Mouse (Mus musculus) testis, adult 2 months (tissue): ENCODE results near the gene Psmd1. TPM values are rescaled to one million over a fixed set of nuclear protein-coding genes. Genes with fewer than 3 reads are reported as not detected.
A peak's percentile ranks its signal among the peaks of the same experiment; 100 is the strongest.
"Not testable (repeated sequence)": the region's sequence is repeated elsewhere in the genome, so short reads cannot be mapped to it uniquely, and the experiment has no call there.

Source experiments
- H3K27ac ChIP-seq: fragments of 200-500 bp; 2 replicates; pipeline ENCODE4 v1.5.1; 2012; ENCODE audit warnings: low read depth, low read length; ENCODE audit not compliant: control insufficient read depth, insufficient read depth
- H3K27me3 ChIP-seq: fragments of 200-500 bp; 2 replicates; pipeline ENCODE4 v1.6.1; 2012; ENCODE audit warnings: mild to moderate bottlenecking, low read length, moderate library complexity; ENCODE audit not compliant: control insufficient read depth, insufficient read depth
- H3K36me3 ChIP-seq: fragments of 200-500 bp; 2 replicates; pipeline ENCODE4 v1.6.1; 2012; ENCODE audit warnings: mild to moderate bottlenecking, low read length; ENCODE audit not compliant: control insufficient read depth, insufficient read depth
- H3K4me1 ChIP-seq: fragments of 200-500 bp; 2 replicates; pipeline ENCODE4 v1.6.1; 2012; ENCODE audit warnings: low read length; ENCODE audit not compliant: control insufficient read depth, insufficient read depth
- H3K4me3 ChIP-seq: fragments of 200-500 bp; 2 replicates; pipeline ENCODE4 v1.5.1; 2012; ENCODE audit warnings: low read depth, mild to moderate bottlenecking, low read length, moderate library complexity, mixed read lengths; ENCODE audit not compliant: control insufficient read depth
- CTCF ChIP-seq: fragments of 200-500 bp; IDR thresholded peaks from 2 replicates; pipeline ENCODE4 v1.5.1; 2012; ENCODE audit warnings: low read depth, mild to moderate bottlenecking, inconsistent platforms, low read length, moderate library complexity; ENCODE audit not compliant: control insufficient read depth, insufficient read depth, insufficient replicate concordance
- POLR2A ChIP-seq: fragments of 200-500 bp; IDR thresholded peaks from 2 replicates; pipeline ENCODE4 v1.6.1; 2012; ENCODE audit warnings: low read depth, mild to moderate bottlenecking, inconsistent platforms, low read length, moderate library complexity; ENCODE audit not compliant: control insufficient read depth
- polyA plus RNA-seq: library from polyadenylated mRNA; depleted of rRNA; stranded (reverse); fragments of >200 nt; gene quantifications from 2 replicates; pipeline ENCODE4 v1.2.3, GENCODE M21; 2012; rRNA removed

Psmd1 gene
- polyA plus RNA-seq, result 34.6 and 44.0 TPM in 2 replicates

GRCm38 (mm10) chr1:86064271-86064991, at the start of gene Psmd1:
Psmd1 (plus strand) TSS chr1:86064387.
- no peaks in the 10 kb centered on the region for H3K27me3 ChIP-seq
- no peaks in the 10 kb centered on the region for H3K36me3 ChIP-seq
- TF ChIP-seq POLR2A (peak; percentile 75), CTCF (peak; percentile 71; the same call in 1 of the 2 replicates)
- peak within 1 kb of the TSS; percentile 92 for H3K4me3 ChIP-seq
- peaks cover 7% of the 10 kb centered on the region for H3K4me1 ChIP-seq
- peak within 1 kb of the TSS; percentile 79 for H3K27ac ChIP-seq

GRCm38 (mm10) chr1:86015758-86016157, 48.4 kb upstream of the Psmd1 start:
- not testable (repeated sequence) for H3K4me3 ChIP-seq, H3K27me3 ChIP-seq, H3K4me1 ChIP-seq, H3K36me3 ChIP-seq, H3K27ac ChIP-seq

DNA sequence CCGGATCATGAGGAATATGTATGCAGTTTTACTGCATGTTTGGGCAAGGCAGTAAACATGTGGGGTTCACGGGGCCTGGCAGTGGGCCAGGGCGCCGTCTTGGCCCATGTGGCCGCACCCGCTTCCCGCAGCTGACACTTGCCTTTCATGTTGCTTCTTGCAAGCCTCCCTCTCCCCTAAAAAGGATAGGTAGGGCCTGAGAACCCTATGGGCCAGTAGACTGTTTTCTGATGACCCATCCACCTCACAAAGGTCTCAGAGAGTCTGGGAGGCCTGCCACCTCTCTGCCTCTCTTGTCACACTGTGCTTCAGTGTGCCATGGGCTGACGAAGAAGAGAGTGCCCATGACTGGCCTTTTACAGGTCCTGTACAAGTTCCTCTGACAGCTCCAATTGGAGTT, 47.7 kb upstream of the Psmd1 start, which contains the start of gene Spata3:
Spata3 (plus strand) TSS at position 301 of the 400 bp plus-strand sequence.
- H3K4me3 ChIP-seq, result peak within 1 kb of the TSS; percentile 71
- no peak for TF ChIP-seq CTCF
- 0 out of 2 replicates have a peak, but pooled peaks have one; percentile 25 for TF ChIP-seq POLR2A
- H3K27me3 ChIP-seq, result no peaks in the 10 kb centered on the region; the same call in 1 of the 2 replicates
- H3K27ac ChIP-seq, result no peak within 1 kb of the TSS
- H3K4me1 ChIP-seq, result peaks cover under 1% of the 10 kb centered on the region; the same call in 1 of the 2 replicates
- H3K36me3 ChIP-seq, result no peaks in the 10 kb centered on the region

DNA sequence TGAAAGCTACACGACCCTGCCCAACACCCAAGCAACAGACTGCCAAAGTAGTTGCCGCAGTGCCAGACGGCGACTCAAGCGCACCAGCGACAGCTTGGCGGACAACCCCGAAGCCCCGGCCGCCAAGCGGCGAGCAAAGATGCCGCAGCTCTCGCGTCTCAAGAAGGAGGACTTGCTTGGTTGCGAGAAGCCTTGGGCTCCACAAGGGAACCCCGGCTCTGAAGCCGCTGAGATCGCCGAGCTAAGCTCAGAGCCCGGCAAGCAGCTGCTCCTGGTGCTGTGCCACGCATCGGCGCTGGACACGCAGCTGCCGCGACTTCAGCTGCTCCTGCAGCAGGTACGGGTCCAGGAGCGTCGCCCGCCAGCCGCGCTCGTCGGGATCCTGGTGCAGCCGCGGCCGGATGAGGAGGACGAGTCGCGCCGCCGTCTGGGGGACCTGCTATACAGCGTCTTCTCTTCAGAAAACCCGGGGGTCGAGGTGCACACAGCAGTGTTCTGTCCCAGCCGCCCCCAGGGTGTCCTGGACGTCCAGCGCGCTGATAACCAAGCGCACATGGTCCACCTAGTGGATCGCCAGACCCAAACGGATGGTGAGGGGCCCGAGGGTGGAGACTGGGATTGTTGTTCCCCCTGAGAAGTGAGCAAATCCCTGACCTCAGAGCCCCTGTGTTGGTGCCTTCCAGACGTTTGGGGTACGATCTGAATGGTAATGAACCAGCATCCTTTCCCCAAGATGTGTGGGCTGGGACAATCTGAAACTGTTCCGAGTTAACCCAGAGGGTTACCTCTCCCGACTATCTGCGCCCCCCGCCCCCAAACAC, 45.7 kb upstream of the Psmd1 start:
- H3K4me3 ChIP-seq, result peak overlapping the region; percentile 83
- no peak overlapping the region for H3K27ac ChIP-seq
- H3K36me3 ChIP-seq, result no peaks in the 10 kb centered on the region
- TF ChIP-seq POLR2A, result peak; percentile 35; the same call in 1 of the 2 replicates
- TF ChIP-seq CTCF, result peak; percentile 24; the same call in 1 of the 2 replicates
- no peaks in the 10 kb centered on the region; the same call in 1 of the 2 replicates for H3K27me3 ChIP-seq
- peaks cover 2% of the 10 kb centered on the region; the same call in 1 of the 2 replicates for H3K4me1 ChIP-seq

DNA sequence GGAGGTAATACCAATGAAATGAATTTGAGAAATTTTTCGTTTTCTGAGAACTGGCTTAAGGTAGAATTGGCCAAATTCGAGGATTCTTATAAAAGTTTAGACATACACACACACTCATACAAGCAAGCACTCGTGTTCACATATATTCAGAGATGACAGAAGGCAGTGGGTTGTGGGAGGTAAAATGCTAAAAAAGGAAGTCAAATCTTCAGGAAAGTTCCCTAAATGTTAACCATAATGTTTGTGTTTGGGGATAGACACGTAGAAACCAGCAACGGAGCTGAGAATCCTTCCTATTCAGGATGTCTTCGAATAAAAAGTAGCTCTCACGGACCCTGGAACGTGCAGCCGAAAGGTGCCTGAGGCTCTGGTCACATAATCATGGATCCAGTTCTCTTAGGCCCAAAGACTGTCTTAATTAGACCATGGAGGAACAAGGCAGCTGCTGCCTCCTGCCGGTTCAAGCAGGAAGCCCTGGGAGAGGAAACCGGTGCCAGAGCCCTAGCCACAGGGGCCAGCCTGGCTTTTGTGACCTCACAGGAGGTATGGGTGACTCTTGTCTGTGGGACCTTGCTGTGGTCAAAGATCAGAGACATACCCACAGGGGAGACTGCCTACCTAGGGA, 42.7 kb upstream of the Psmd1 start:
- Histone ChIP-seq H3K27me3 (no peaks in the 10 kb centered on the region; the same call in 1 of the 2 replicates), H3K36me3 (no peaks in the 10 kb centered on the region), H3K27ac (no peak overlapping the region), H3K4me3 (peak overlapping the region; percentile 86), H3K4me1 (peaks cover 2% of the 10 kb centered on the region; the same call in 1 of the 2 replicates)
- no peak for TF ChIP-seq CTCF
- TF ChIP-seq POLR2A, result peak; percentile 65; the same call in 1 of the 2 replicates

DNA sequence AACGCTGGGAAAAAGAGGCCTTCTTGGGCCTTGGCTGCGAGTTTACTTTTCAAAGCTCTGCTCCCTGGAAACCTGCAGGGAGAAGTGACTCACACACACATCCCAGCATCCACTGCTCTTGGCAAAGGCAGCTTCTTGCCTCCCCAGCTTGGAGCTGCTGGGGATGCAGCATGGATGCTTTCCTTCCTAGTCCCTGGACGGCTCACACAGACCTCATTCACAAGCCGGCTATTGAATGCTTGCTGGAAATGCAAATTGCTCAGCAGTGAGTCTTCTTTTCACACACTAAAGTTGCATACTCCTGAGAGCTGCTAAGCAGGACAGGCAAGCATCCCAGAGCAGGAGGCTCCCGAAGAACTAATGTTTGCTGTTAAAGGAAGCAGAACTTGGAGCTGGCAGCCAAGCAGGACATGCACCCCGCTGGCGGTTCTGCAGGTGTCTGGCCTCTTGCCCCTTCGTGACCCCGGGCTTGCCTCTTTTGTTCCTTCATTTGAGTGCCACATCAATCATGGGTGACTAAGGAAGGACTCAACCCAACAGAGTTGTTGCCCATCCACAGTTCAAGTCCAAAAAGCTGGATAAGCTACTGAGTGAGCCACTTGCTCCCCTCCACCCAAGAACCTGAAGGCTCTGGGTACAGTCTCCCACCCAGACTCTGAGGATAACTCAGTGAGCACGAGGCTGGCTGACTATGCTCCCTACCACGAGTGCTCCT, 31.8 kb upstream of the Psmd1 start:
- no peak for TF ChIP-seq POLR2A
- no peak for TF ChIP-seq CTCF
- Histone ChIP-seq H3K36me3 (no peaks in the 10 kb centered on the region), H3K4me3 (no peak overlapping the region), H3K4me1 (no peaks in the 10 kb centered on the region), H3K27ac (no peak overlapping the region), H3K27me3 (no peaks in the 10 kb centered on the region)
